Mouse (Mus musculus): ENCODE measurements around the gene Calcr.
"Not testable (repeated sequence)": the region's sequence is repeated elsewhere in the genome, so short reads cannot be mapped to it uniquely, and the experiment has no call there.

Gene Calcr

GRCm38 (mm10) chr6:3764230-3764764, at the start of gene Calcr:
Calcr (minus strand) TSS chr6:3764714.
- DNase-seq (ENCODE audit: low spot score): no peak

- no peak for DNase-seq (ENCODE audit: low spot score)
Observed at GRCm38 (mm10) chr6:3767485-3767884, 3.0 kb upstream of the Calcr start.

GRCm38 (mm10) chr6:3763171-3763967, 1.1 kb downstream of the Calcr start:
- DNase-seq (ENCODE audit: low spot score): peak; percentile 53

- no peak for DNase-seq (ENCODE audit: low spot score)
Observed at GRCm38 (mm10) chr6:3751576-3751975, 12.9 kb downstream of the Calcr start.

GRCm38 (mm10) chr6:3749624-3750023, 14.9 kb downstream of the Calcr start:
- no peak for DNase-seq (ENCODE audit: low spot score)

- DNase-seq (ENCODE audit: low spot score): peak; percentile 43
Observed at GRCm38 (mm10) chr6:3745546-3745945, 19.0 kb downstream of the Calcr start.

GRCm38 (mm10) chr6:3741996-3742713, 22.4 kb downstream of the Calcr start:
- DNase-seq (ENCODE audit: low spot score): no peak

- DNase-seq (ENCODE audit: low spot score): no peak
Observed at GRCm38 (mm10) chr6:3741296-3741695, 23.2 kb downstream of the Calcr start.

GRCm38 (mm10) chr6:3730246-3730867, 34.2 kb downstream of the Calcr start:
- DNase-seq (ENCODE audit: low spot score): no peak

- no peak for DNase-seq (ENCODE audit: low spot score)
Observed at GRCm38 (mm10) chr6:3688087-3688642, 76.3 kb downstream of the Calcr start.

GRCm38 (mm10) chr6:3678286-3678685, 86.2 kb downstream of the Calcr start:
- not testable (repeated sequence) for DNase-seq (ENCODE audit: low spot score)

- no peak for DNase-seq (ENCODE audit: low spot score)
Observed at GRCm38 (mm10) chr6:3677806-3678205, 86.7 kb downstream of the Calcr start.

GRCm38 (mm10) chr6:3671941-3672340, 92.6 kb downstream of the Calcr start:
- not testable (repeated sequence) for DNase-seq (ENCODE audit: low spot score)

GRCm38 (mm10) chr6:3664147-3664716, 100.3 kb downstream of the Calcr start:
- no peak for DNase-seq (ENCODE audit: low spot score)

- no peak for DNase-seq (ENCODE audit: low spot score)
Observed at GRCm38 (mm10) chr6:3658405-3658804, 106.1 kb downstream of the Calcr start.

All from retina, embryonic 14.5 days (tissue).